Mouse (Mus musculus): Measurements from ENCODE around the gene Gm38393. TPM values are rescaled to one million over a fixed set of nuclear protein-coding genes. Genes with fewer than 3 reads are reported as not detected.
A peak's percentile ranks its signal among the peaks of the same experiment; 100 is the strongest.

Gm38393 gene
- total and polyA plus RNA-seq, 3 experiments, result 0.55 to 2.4 (median 2.3) TPM

DNA sequence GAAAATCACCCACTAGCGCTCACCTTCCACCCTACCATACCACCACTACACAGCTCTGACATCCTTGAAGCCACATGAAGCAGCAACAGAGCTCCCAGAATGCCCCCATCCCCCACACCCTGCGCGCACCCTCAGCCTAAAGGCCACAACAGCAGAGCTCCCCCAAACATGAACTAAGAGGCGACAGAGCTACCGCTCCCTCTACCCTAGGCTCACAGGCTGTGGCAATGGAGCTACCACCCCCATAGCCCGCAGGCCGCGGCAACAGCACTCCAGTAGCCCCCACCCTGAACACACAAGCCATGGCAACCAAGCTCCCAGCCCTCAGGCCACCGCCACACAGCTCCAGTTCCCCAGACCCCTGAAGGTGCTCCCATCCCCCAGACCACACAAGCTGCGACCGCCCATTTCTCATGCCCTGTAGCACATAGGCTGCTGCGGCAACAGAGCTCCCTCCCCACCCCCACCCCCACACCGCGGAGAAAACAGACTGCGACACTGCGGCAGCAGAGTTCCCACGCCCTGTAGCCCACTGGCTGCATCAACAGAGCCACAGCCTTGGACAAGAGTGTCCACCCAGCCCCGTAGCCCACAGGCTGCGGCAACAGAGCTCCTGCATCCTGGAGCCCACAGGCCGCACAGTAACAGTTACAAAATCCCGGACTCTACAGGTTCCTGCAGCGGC is 801 bp downstream of the Gm38393 start:
- peak; percentile 17 to 35 for DNase-seq
- peak overlapping the region; percentile 57 for H3K4me3 ChIP-seq
- TF ChIP-seq EP300 (IDR thresholded peaks at IDR 0.05; ENCODE audit: insufficient read depth, low read depth, low read length) (no peak), POLR2A (IDR thresholded peaks at IDR 0.05; ENCODE audit: insufficient read depth, low read depth, low read length) (no peak), CTCF (IDR thresholded peaks at IDR 0.05) (no peak)
- no peaks in the 10 kb centered on the region for H3K36me3 ChIP-seq (ENCODE audit: control insufficient read depth, insufficient read depth, low read length)
- peak overlapping the region; percentile 60 for H3K27ac ChIP-seq
- peak overlapping the region; percentile 57 for H3K9ac ChIP-seq (ENCODE audit: low read depth, low read length)
- intact Hi-C loops (cut with DNase I), result no loop called here
- no peaks in the 10 kb centered on the region for H3K4me1 ChIP-seq (ENCODE audit: control insufficient read depth, insufficient read depth, low read length)
- WGBS, result 50% methylated on average over 22 of the region's 22 CpGs
- no peaks in the 10 kb centered on the region for H3K27me3 ChIP-seq (ENCODE audit: control insufficient read depth, insufficient read depth, low read length)
- no peaks in the 10 kb centered on the region for H3K79me2 ChIP-seq (replicated peaks; ENCODE audit: control insufficient read depth, insufficient read depth, low read length)

DNA sequence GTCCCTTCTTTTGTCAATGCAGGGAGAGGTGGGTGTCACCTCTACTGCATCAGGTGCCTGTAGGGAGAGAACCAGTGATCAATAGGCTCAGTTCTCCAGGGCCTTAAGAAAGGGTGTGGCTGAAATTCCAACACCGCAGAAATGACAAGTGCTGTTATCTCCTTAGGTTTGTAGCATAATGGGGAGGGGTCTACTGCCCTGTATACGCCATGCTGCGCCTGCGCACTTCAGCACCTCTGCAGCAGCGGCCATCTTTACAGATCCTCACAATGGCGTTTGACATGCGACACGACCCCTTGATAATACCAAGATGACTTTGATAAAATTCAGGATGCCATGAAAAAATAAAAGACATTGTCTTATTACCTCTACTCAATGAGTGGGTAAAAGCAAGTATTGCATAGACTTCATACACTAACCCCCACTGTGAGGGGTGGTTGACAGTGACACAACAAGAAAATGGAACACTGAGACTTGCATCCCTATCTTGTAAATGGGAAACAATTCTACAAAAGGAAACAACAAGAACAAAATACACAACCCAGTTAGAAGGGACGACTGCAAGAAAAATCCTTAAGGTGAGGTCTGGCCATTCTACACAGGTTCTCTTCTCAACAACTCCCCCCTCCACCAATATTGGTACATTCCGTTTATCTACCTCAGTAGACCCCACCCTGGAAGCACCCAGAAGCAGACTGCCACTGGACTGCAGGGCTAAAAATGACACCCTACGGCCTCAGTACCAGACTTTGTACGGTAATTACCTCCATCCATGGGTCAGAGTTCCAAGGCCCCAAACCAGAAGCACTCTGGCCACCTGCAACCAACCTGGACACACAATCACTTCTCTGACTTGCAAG is 1.6 kb downstream of the Gm38393 start:
- 65% methylated on average over 12 of the region's 12 CpGs for WGBS
- Histone ChIP-seq H3K4me3 (peak overlapping the region; percentile 57), H3K27me3 (ENCODE audit: control insufficient read depth, insufficient read depth, low read length) (no peaks in the 10 kb centered on the region), H3K27ac (no peak overlapping the region; the same call in 1 of the 2 replicates), H3K9ac (ENCODE audit: low read depth, low read length) (no peak overlapping the region; the same call in 1 of the 2 replicates), H3K79me2 (replicated peaks; ENCODE audit: control insufficient read depth, insufficient read depth, low read length) (no peaks in the 10 kb centered on the region), H3K36me3 (ENCODE audit: control insufficient read depth, insufficient read depth, low read length) (no peaks in the 10 kb centered on the region), H3K4me1 (ENCODE audit: control insufficient read depth, insufficient read depth, low read length) (no peaks in the 10 kb centered on the region)
- intact Hi-C loops (cut with DNase I), result no loop called here
- no peak for DNase-seq
- TF ChIP-seq EP300 (IDR thresholded peaks at IDR 0.05; ENCODE audit: insufficient read depth, low read depth, low read length) (no peak), CTCF (IDR thresholded peaks at IDR 0.05) (no peak), POLR2A (IDR thresholded peaks at IDR 0.05; ENCODE audit: insufficient read depth, low read depth, low read length) (no peak)

- TF ChIP-seq POLR2A (IDR thresholded peaks at IDR 0.05; ENCODE audit: insufficient read depth, low read depth, low read length) (no peak), EP300 (IDR thresholded peaks at IDR 0.05; ENCODE audit: insufficient read depth, low read depth, low read length) (no peak), CTCF (IDR thresholded peaks at IDR 0.05) (no peak)
- no peak overlapping the region for H3K9ac ChIP-seq (ENCODE audit: low read depth, low read length)
- H3K4me1 ChIP-seq (ENCODE audit: control insufficient read depth, insufficient read depth, low read length), result no peaks in the 10 kb centered on the region
- no peak overlapping the region for H3K27ac ChIP-seq
- no peaks in the 10 kb centered on the region; the same call in 1 of the 2 replicates for H3K36me3 ChIP-seq (ENCODE audit: control insufficient read depth, insufficient read depth, low read length)
- 44% methylated on average over 1 of the region's 1 CpGs for WGBS
- H3K4me3 ChIP-seq, result no peak overlapping the region
- intact Hi-C loops (cut with DNase I), result no loop called here
- no peaks in the 10 kb centered on the region for H3K27me3 ChIP-seq (ENCODE audit: control insufficient read depth, insufficient read depth, low read length)
- no peak for DNase-seq
- H3K79me2 ChIP-seq (replicated peaks; ENCODE audit: control insufficient read depth, insufficient read depth, low read length), result no peaks in the 10 kb centered on the region
Measured at GRCm38 (mm10) chr7:59978646-59979045, 26.2 kb downstream of the Gm38393 start.

Other genes with a start within 250 kb of the Gm38393 start
- gene Snurf, start within 50 bp of the Gm38393 start, total RNA-seq (2021), result 100 to 1,000 TPM; 283 to 284 TPM
- gene Snurf, start within 50 bp of the Gm38393 start, polyA plus RNA-seq (2012; rRNA removed), result not detected in 2 replicates
- gene Snrpn, start 135.2 kb upstream of the Gm38393 start, total RNA-seq (2021), result 100 to 1,000 TPM in 1 of 2 experiments, 10 to 100 TPM in 1; 98.6 to 105 TPM
- 53.6 and 84.7 TPM in 2 replicates for gene Snrpn, start 135.2 kb upstream of the Gm38393 start, polyA plus RNA-seq (2012; rRNA removed)

Data from heart, adult 2 months (tissue).